In the genomic region with DNA sequence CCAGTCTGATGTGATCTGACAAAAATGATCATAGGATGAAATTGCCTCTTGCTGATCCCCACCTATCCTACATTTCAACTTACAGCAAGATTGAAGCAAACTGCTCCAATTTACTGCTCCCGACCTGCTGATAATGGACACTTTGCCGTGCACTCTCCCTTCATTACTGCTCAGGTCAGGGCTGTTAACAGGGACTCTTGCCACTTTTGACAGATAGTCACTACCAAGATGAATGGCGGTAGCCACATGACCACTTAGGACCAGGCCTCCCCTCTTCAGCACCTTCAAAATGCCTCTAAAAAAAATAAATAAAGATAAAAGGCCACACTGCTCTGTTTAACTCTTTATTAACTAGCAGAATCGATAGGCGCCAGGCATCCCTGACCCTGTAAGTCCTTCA, we compare ENCODE assay signal across 26 mouse cellular contexts.
DNase-seq lines count a peak whose midpoint lies in the region; ATAC-seq and TF ChIP-seq lines count a peak whose summit lies in the region.
"Had no signal": no experiment of that assay in that cellular context is flagged by ENCODE, and none has a peak within 500 bp of the region (broad histone marks: within the 10 kb centered on the region; RNA-seq: fewer than 3 reads in every experiment).

No protein-coding gene starts in this region.

- no peak overlapping the region for H3K4me2 ChIP-seq in forebrain, embryonic 13.5 days
- no peak overlapping the region for H3K4me2 ChIP-seq in forebrain, embryonic 11.5 days (ENCODE audit: low read depth, low read length, severe bottlenecking)
- H3K4me2 ChIP-seq in heart, embryonic 13.5 days, result peak overlapping the region; percentile 16; the same call in 1 of the 2 replicates
- no peak overlapping the region for H3K4me2 ChIP-seq in midbrain, embryonic 15.5 days
- H3K4me2 ChIP-seq in midbrain, embryonic 14.5 days (ENCODE audit: low read length), result no peak overlapping the region
- H3K4me2 ChIP-seq in forebrain, postnatal 0 days (ENCODE audit: low read depth), result no peak overlapping the region

- DNase-seq in forebrain, embryonic 11.5 days (ENCODE audit: low spot score), result no peak
- no peak for DNase-seq in heart, adult 8-10 months (ENCODE audit: low spot score)
- no peak for DNase-seq in midbrain, embryonic 14.5 days
- DNase-seq in forebrain, postnatal 0 days, result no peak
- no peak for DNase-seq in adrenal gland, postnatal 14 days
- DNase-seq: adrenal gland, postnatal 10 days; cerebellum, adult 11-12 months; cerebellum, adult 9-11 months; gastrocnemius, postnatal 14 days; kidney, adult 11 months; kidney, postnatal 14 days; layer of hippocampus, adult 9-11 months; liver; lung, adult 2 months; lung, postnatal 10 days; right cerebral cortex, adult 18-20 months; spleen, adult 18-20 months; thymus, postnatal 14 days had no signal

- WGBS in forebrain, embryonic 13.5 days, result 57% methylated on average over 5 of the region's 5 CpGs
- 67% methylated on average over 5 of the region's 5 CpGs for WGBS in forebrain, embryonic 11.5 days
- WGBS in heart, embryonic 13.5 days, result 20% methylated on average over 5 of the region's 5 CpGs
- WGBS in midbrain, embryonic 15.5 days, result 59% methylated on average over 5 of the region's 5 CpGs
- 74% methylated on average over 5 of the region's 5 CpGs for WGBS in midbrain, embryonic 14.5 days
- 58% methylated on average over 5 of the region's 5 CpGs for WGBS in forebrain, postnatal 0 days

- H3K4me3 ChIP-seq in forebrain, embryonic 13.5 days, result no peak overlapping the region
- no peak overlapping the region for H3K4me3 ChIP-seq in forebrain, embryonic 11.5 days (ENCODE audit: low read depth, low read length)
- H3K4me3 ChIP-seq in heart, embryonic 13.5 days, result no peak overlapping the region
- H3K4me3 ChIP-seq in midbrain, embryonic 15.5 days, result no peak overlapping the region
- H3K4me3 ChIP-seq in midbrain, embryonic 14.5 days (replicated peaks; ENCODE audit: low read depth, low read length), result no peak overlapping the region
- H3K4me3 ChIP-seq in forebrain, postnatal 0 days (ENCODE audit: low read depth, low read length), result no peak overlapping the region
- H3K4me3 ChIP-seq: erythroblast, embryonic 14.5 days; hindbrain, embryonic 10.5 days had no signal

- no peak for TF ChIP-seq CTCF in forebrain, postnatal 0 days (IDR thresholded peaks at IDR 0.05; ENCODE audit: low read depth)

- H3K9me3 ChIP-seq in forebrain, embryonic 13.5 days (replicated peaks), result no peaks in the 10 kb centered on the region
- no peaks in the 10 kb centered on the region for H3K9me3 ChIP-seq in forebrain, embryonic 11.5 days (ENCODE audit: control insufficient read depth, low read length)
- H3K9me3 ChIP-seq in heart, embryonic 13.5 days, result no peaks in the 10 kb centered on the region
- no peaks in the 10 kb centered on the region for H3K9me3 ChIP-seq in midbrain, embryonic 15.5 days
- no peaks in the 10 kb centered on the region for H3K9me3 ChIP-seq in midbrain, embryonic 14.5 days (ENCODE audit: control insufficient read depth, low read length)
- H3K9me3 ChIP-seq in forebrain, postnatal 0 days (ENCODE audit: low read length), result no peaks in the 10 kb centered on the region
- H3K9me3 ChIP-seq: hindbrain, embryonic 10.5 days had no signal

- no peak overlapping the region for H3K9ac ChIP-seq in forebrain, embryonic 13.5 days
- no peak overlapping the region for H3K9ac ChIP-seq in forebrain, embryonic 11.5 days (ENCODE audit: low read length)
- H3K9ac ChIP-seq in heart, embryonic 13.5 days, result no peak overlapping the region
- no peak overlapping the region for H3K9ac ChIP-seq in midbrain, embryonic 15.5 days
- H3K9ac ChIP-seq in midbrain, embryonic 14.5 days (replicated peaks; ENCODE audit: low read length), result no peak overlapping the region
- H3K9ac ChIP-seq in forebrain, postnatal 0 days, result no peak overlapping the region
- H3K9ac ChIP-seq: liver, embryonic 14.5 days had no signal

- H3K4me1 ChIP-seq in forebrain, embryonic 13.5 days, result 0 out of 2 replicates have a peak, but pooled peaks cover 3% of the 10 kb centered on the region
- no peaks in the 10 kb centered on the region for H3K4me1 ChIP-seq in forebrain, embryonic 11.5 days (replicated peaks; ENCODE audit: control insufficient read depth, insufficient read depth, low read length)
- H3K4me1 ChIP-seq in heart, embryonic 13.5 days, result peaks cover 19% of the 10 kb centered on the region
- H3K4me1 ChIP-seq in midbrain, embryonic 15.5 days, result no peaks in the 10 kb centered on the region
- H3K4me1 ChIP-seq in midbrain, embryonic 14.5 days (ENCODE audit: control insufficient read depth, insufficient read depth, low read length), result no peaks in the 10 kb centered on the region
- no peaks in the 10 kb centered on the region for H3K4me1 ChIP-seq in forebrain, postnatal 0 days (ENCODE audit: insufficient read depth)
- H3K4me1 ChIP-seq: hindbrain, embryonic 10.5 days had no signal

- H3K36me3 ChIP-seq in forebrain, embryonic 13.5 days (ENCODE audit: poor library complexity, severe bottlenecking), result no peaks in the 10 kb centered on the region
- H3K36me3 ChIP-seq in forebrain, embryonic 11.5 days (ENCODE audit: control insufficient read depth, insufficient read depth, low read length), result no peaks in the 10 kb centered on the region
- H3K36me3 ChIP-seq in heart, embryonic 13.5 days, result no peaks in the 10 kb centered on the region
- H3K36me3 ChIP-seq in midbrain, embryonic 15.5 days (replicated peaks), result no peaks in the 10 kb centered on the region
- no peaks in the 10 kb centered on the region for H3K36me3 ChIP-seq in midbrain, embryonic 14.5 days (ENCODE audit: control insufficient read depth, insufficient read depth, low read length)
- H3K36me3 ChIP-seq in forebrain, postnatal 0 days (ENCODE audit: insufficient read depth), result no peaks in the 10 kb centered on the region
- H3K36me3 ChIP-seq: hindbrain, embryonic 10.5 days had no signal

- peak; percentile 58; the same call in 1 of the 2 replicates for ATAC-seq in forebrain, embryonic 13.5 days
- no peak for ATAC-seq in forebrain, embryonic 11.5 days (replicated peaks; ENCODE audit: low FRiP score)
- no peak for ATAC-seq in heart, embryonic 13.5 days (ENCODE audit: extremely low read depth, insufficient number of reproducible peaks, low FRiP score, low TSS enrichment)
- peak; percentile 65; the same call in 1 of the 2 replicates for ATAC-seq in midbrain, embryonic 15.5 days (replicated peaks)
- no peak for ATAC-seq in midbrain, embryonic 14.5 days (ENCODE audit: low FRiP score, low TSS enrichment)
- peak; percentile 34 for ATAC-seq in forebrain, postnatal 0 days
- ATAC-seq: Patski had no signal

- H3K27me3 ChIP-seq in forebrain, embryonic 13.5 days, result no peaks in the 10 kb centered on the region
- H3K27me3 ChIP-seq in forebrain, embryonic 11.5 days (ENCODE audit: control insufficient read depth, insufficient read depth, low read length), result no peaks in the 10 kb centered on the region
- peaks cover 12% of the 10 kb centered on the region; the same call in 1 of the 2 replicates for H3K27me3 ChIP-seq in heart, embryonic 13.5 days (replicated peaks)
- H3K27me3 ChIP-seq in midbrain, embryonic 15.5 days (replicated peaks), result no peaks in the 10 kb centered on the region
- no peaks in the 10 kb centered on the region for H3K27me3 ChIP-seq in midbrain, embryonic 14.5 days (ENCODE audit: control insufficient read depth, insufficient read depth, low read length)
- no peaks in the 10 kb centered on the region for H3K27me3 ChIP-seq in forebrain, postnatal 0 days (ENCODE audit: insufficient read depth, low read length)

- H3K27ac ChIP-seq in forebrain, embryonic 13.5 days, result no peak overlapping the region
- H3K27ac ChIP-seq in forebrain, embryonic 11.5 days (ENCODE audit: low read depth, low read length), result no peak overlapping the region
- no peak overlapping the region for H3K27ac ChIP-seq in heart, embryonic 13.5 days (replicated peaks)
- H3K27ac ChIP-seq in midbrain, embryonic 15.5 days, result no peak overlapping the region
- H3K27ac ChIP-seq in midbrain, embryonic 14.5 days (replicated peaks; ENCODE audit: low read depth, low read length), result no peak overlapping the region
- no peak overlapping the region for H3K27ac ChIP-seq in forebrain, postnatal 0 days (ENCODE audit: low read depth, low read length)
- H3K27ac ChIP-seq: hindbrain, embryonic 10.5 days; liver, embryonic 14.5 days; macrophage had no signal

Comparison
In these comparisons a context has a peak if more than half of its experiments do, and no peak if none do; other contexts are left out.
1. ATAC-seq: peak in forebrain, embryonic 13.5 days (single experiment), midbrain, embryonic 15.5 days (single experiment) and forebrain, postnatal 0 days (single experiment); none in forebrain, embryonic 11.5 days (single experiment), heart, embryonic 13.5 days (single experiment) and midbrain, embryonic 14.5 days (single experiment).